Mouse (Mus musculus): Measurements from ENCODE around the gene Iqcc. TPM values are rescaled to one million over a fixed set of nuclear protein-coding genes. Genes with fewer than 3 reads are reported as not detected.

Gene Iqcc
- polyA plus RNA-seq (2011; ENCODE audit: insufficient read depth, insufficient read length, low read depth, missing spikeins): 21.0 and 24.7 TPM in 2 replicates

DNA sequence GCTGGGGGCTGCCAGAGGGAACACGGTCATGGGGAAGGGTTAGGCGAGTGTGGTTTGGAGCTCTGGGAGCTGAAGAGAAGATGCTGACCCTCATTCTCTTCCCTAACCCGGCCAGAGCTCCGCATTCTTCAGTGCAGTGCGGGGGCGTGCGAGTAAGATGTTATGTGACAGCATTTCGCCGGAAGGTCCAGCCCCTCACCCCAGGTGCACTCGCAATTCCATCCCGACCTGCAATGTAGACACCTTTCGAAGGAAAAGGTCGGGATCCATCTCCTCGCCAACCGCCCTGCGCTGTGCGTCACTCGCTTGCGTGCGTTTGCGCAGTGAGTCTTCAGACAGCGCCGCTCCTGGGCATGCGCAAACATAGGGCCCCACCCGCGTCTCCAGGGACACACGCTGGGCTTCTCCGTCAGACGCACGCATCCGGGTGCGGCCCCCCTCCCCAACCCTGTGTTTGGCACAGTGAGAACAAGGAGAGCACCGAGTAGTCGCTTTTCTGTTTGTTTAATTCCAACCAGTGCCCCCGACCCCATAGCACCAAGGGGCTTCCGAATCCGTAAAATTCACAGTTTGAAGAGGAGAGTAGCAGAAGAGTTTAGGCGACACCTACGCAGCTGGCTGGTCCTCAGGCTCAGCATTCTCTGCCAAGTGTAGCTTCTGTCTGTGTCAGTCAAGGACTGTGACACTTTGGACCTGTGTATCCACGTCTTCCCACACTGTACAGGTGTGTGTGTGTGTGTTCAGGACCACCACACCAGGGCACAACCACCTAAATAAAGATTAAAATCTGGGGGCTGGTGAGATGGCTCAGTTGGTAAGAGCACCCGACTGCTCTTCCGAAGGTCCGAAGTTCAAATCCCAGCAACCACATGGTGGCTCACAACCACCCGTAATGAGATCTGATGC, at the start of gene Iqcc:
Gene Iqcc, minus strand, starts transcription at position 314 of the 906 bp plus-strand sequence.
- peaks cover 2% of the 10 kb centered on the region for H3K4me1 ChIP-seq (ENCODE audit: control insufficient read depth, insufficient read depth, low read length)
- TF ChIP-seq POLR2A (IDR thresholded peaks at IDR 0.05; ENCODE audit: insufficient read depth, low read length): peak; percentile 96
- 0 out of 2 replicates have a peak, but pooled peaks have one; percentile 13 for TF ChIP-seq EP300 (IDR thresholded peaks at IDR 0.05; ENCODE audit: insufficient read depth, low read depth, low read length)
- no peak for TF ChIP-seq CTCF (IDR thresholded peaks at IDR 0.05; ENCODE audit: low read depth, low read length)
- no peaks in the 10 kb centered on the region for H3K27me3 ChIP-seq (ENCODE audit: control insufficient read depth, insufficient read depth, low read length, poor library complexity, severe bottlenecking)
- peak within 1 kb of the TSS; percentile 76 for H3K9ac ChIP-seq (ENCODE audit: low read depth, poor library complexity, severe bottlenecking)
- H3K36me3 ChIP-seq (ENCODE audit: control insufficient read depth, insufficient read depth, low read length, poor library complexity, severe bottlenecking): no peaks in the 10 kb centered on the region
- no peaks in the 10 kb centered on the region for H3K9me3 ChIP-seq (replicated peaks; ENCODE audit: control insufficient read depth, insufficient read depth, low read length, poor library complexity, severe bottlenecking)
- peak within 1 kb of the TSS; percentile 34 for H3K27ac ChIP-seq (ENCODE audit: insufficient read depth, low read length)
- H3K4me3 ChIP-seq (ENCODE audit: low read depth, low read length): peak within 1 kb of the TSS; percentile 85

DNA sequence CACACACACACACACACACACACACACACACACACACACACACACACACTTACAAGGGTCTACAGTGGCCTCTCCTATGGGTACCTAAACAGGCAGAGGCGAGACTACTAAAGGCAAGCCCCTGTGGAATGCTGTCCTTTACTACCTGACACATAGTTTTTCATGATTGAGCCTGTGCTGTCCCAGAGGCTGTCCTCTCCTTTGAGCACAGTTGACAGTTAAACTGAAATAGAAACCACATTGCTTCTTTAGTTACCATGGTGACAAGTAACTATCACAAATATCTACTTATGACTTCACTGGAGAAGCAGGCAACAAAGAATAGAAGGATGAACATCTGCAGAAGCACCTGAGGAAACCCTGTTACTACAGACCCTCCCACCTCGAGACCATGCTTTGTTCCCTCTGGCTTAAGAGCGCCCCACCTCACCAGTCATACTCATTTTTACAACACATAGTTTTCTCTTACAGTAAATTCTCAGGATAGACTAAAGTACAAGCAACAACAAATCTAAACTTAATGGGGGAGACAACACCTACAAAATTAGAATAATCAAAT, 43.4 kb upstream of the Iqcc start:
- H3K9ac ChIP-seq (ENCODE audit: low read depth, poor library complexity, severe bottlenecking): no peak overlapping the region
- H3K36me3 ChIP-seq (ENCODE audit: control insufficient read depth, insufficient read depth, low read length, poor library complexity, severe bottlenecking): peaks cover 24% of the 10 kb centered on the region
- no peak overlapping the region for H3K4me3 ChIP-seq (ENCODE audit: low read depth, low read length)
- H3K9me3 ChIP-seq (replicated peaks; ENCODE audit: control insufficient read depth, insufficient read depth, low read length, poor library complexity, severe bottlenecking): no peaks in the 10 kb centered on the region
- no peak for TF ChIP-seq POLR2A (IDR thresholded peaks at IDR 0.05; ENCODE audit: insufficient read depth, low read length)
- no peak for TF ChIP-seq CTCF (IDR thresholded peaks at IDR 0.05; ENCODE audit: low read depth, low read length)
- TF ChIP-seq EP300 (IDR thresholded peaks at IDR 0.05; ENCODE audit: insufficient read depth, low read depth, low read length): no peak
- no peaks in the 10 kb centered on the region for H3K4me1 ChIP-seq (ENCODE audit: control insufficient read depth, insufficient read depth, low read length)
- H3K27me3 ChIP-seq (ENCODE audit: control insufficient read depth, insufficient read depth, low read length, poor library complexity, severe bottlenecking): no peaks in the 10 kb centered on the region
- no peak overlapping the region for H3K27ac ChIP-seq (ENCODE audit: insufficient read depth, low read length)

DNA sequence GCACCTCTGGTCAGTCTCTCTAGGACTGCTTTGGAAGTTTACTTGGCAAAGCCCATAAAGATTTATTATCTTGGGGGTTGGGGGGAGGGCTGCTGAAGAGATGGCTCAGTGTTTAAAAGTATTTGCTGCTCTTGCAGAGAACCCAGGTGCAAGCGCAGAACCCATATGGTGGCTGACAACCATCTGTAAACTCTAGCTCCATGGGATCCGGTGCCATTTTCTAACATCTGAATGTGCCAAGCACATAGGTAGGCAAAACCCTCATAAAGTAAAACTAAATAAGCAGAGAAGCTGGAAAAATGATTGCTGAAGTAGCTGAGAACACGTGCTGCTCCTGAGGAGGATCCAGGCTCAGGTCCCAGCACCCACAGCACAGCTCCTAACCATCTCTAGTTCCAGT, 42.7 kb upstream of the Iqcc start:
- no peak overlapping the region for H3K4me3 ChIP-seq (ENCODE audit: low read depth, low read length)
- TF ChIP-seq POLR2A (IDR thresholded peaks at IDR 0.05; ENCODE audit: insufficient read depth, low read length): no peak
- H3K36me3 ChIP-seq (ENCODE audit: control insufficient read depth, insufficient read depth, low read length, poor library complexity, severe bottlenecking): peaks cover 28% of the 10 kb centered on the region
- H3K4me1 ChIP-seq (ENCODE audit: control insufficient read depth, insufficient read depth, low read length): no peaks in the 10 kb centered on the region
- no peaks in the 10 kb centered on the region for H3K9me3 ChIP-seq (replicated peaks; ENCODE audit: control insufficient read depth, insufficient read depth, low read length, poor library complexity, severe bottlenecking)
- H3K27me3 ChIP-seq (ENCODE audit: control insufficient read depth, insufficient read depth, low read length, poor library complexity, severe bottlenecking): no peaks in the 10 kb centered on the region
- no peak overlapping the region for H3K9ac ChIP-seq (ENCODE audit: low read depth, poor library complexity, severe bottlenecking)
- H3K27ac ChIP-seq (ENCODE audit: insufficient read depth, low read length): no peak overlapping the region

DNA sequence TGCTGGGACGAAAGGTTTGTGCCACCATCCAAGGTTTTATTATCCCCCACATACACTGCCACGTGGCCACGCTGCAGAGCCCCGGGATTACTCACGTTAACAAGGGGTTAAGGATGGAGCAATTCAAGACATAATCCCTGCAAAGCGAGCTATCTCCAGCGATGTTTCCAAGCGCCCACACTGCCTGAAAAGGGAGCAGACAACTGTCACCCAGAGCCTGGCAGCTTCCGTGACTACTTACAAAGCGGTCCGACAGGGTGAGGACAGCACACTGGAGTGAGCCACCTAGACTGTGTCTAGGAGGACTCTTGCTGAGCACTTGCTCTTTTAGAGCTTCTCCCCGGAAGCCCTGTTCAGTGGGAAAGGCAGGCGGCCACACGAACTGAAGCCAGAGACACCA, 35.9 kb upstream of the Iqcc start:
- Histone ChIP-seq H3K4me1 (ENCODE audit: control insufficient read depth, insufficient read depth, low read length) (no peaks in the 10 kb centered on the region), H3K4me3 (ENCODE audit: low read depth, low read length) (no peak overlapping the region), H3K27me3 (ENCODE audit: control insufficient read depth, insufficient read depth, low read length, poor library complexity, severe bottlenecking) (no peaks in the 10 kb centered on the region), H3K9ac (ENCODE audit: low read depth, poor library complexity, severe bottlenecking) (no peak overlapping the region), H3K27ac (ENCODE audit: insufficient read depth, low read length) (no peak overlapping the region), H3K36me3 (ENCODE audit: control insufficient read depth, insufficient read depth, low read length, poor library complexity, severe bottlenecking) (peaks cover 63% of the 10 kb centered on the region), H3K9me3 (replicated peaks; ENCODE audit: control insufficient read depth, insufficient read depth, low read length, poor library complexity, severe bottlenecking) (no peaks in the 10 kb centered on the region)
- TF ChIP-seq EP300 (IDR thresholded peaks at IDR 0.05; ENCODE audit: insufficient read depth, low read depth, low read length) (no peak), CTCF (IDR thresholded peaks at IDR 0.05; ENCODE audit: low read depth, low read length) (no peak), POLR2A (IDR thresholded peaks at IDR 0.05; ENCODE audit: insufficient read depth, low read length) (no peak)

DNA sequence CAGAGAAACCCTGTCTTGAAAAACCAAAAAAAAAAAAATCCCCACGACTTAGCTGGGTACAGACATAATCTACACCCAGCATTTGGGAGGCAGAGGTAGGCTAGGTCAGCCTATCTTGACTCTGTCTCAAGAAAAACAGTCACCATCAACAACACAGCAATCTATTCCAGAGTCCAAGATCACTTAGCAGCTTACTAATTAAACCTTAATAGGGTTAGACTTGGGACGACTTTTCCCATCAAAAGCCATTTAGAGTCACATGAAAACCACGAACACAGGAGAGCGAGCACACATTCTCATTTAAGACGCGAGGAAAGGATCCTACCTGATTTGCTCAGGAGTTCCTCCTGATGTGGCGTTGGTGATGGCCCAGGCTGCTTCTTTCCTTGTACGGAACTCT, 31.5 kb upstream of the Iqcc start:
- TF ChIP-seq CTCF (IDR thresholded peaks at IDR 0.05; ENCODE audit: low read depth, low read length) (no peak), EP300 (IDR thresholded peaks at IDR 0.05; ENCODE audit: insufficient read depth, low read depth, low read length) (no peak), POLR2A (IDR thresholded peaks at IDR 0.05; ENCODE audit: insufficient read depth, low read length) (no peak)
- Histone ChIP-seq H3K27me3 (ENCODE audit: control insufficient read depth, insufficient read depth, low read length, poor library complexity, severe bottlenecking) (no peaks in the 10 kb centered on the region), H3K9me3 (replicated peaks; ENCODE audit: control insufficient read depth, insufficient read depth, low read length, poor library complexity, severe bottlenecking) (no peaks in the 10 kb centered on the region), H3K4me1 (ENCODE audit: control insufficient read depth, insufficient read depth, low read length) (no peaks in the 10 kb centered on the region), H3K4me3 (ENCODE audit: low read depth, low read length) (no peak overlapping the region), H3K36me3 (ENCODE audit: control insufficient read depth, insufficient read depth, low read length, poor library complexity, severe bottlenecking) (peaks cover 68% of the 10 kb centered on the region), H3K9ac (ENCODE audit: low read depth, poor library complexity, severe bottlenecking) (no peak overlapping the region), H3K27ac (ENCODE audit: insufficient read depth, low read length) (no peak overlapping the region)

DNA sequence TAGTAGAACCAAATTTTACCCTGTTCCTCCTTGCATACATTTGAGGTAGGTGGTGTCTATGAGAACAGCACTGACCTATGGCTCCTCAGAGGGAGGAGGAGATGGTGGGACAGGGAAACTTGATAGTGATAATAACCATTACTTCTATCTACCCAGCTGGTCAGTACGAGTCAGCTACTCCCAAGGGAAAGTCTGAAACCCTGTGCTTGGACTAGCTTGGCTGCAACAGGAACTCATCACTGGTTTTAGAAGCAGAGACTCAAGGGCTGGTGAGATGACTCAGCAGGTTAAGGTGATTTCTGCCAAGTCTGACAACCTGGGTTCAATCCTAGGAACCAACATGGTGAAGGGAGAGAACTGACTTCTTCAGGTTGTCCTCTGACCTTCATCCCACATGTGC, 29.8 kb upstream of the Iqcc start:
- Histone ChIP-seq H3K27me3 (ENCODE audit: control insufficient read depth, insufficient read depth, low read length, poor library complexity, severe bottlenecking) (no peaks in the 10 kb centered on the region), H3K4me3 (ENCODE audit: low read depth, low read length) (no peak overlapping the region), H3K27ac (ENCODE audit: insufficient read depth, low read length) (no peak overlapping the region), H3K9ac (ENCODE audit: low read depth, poor library complexity, severe bottlenecking) (no peak overlapping the region), H3K4me1 (ENCODE audit: control insufficient read depth, insufficient read depth, low read length) (no peaks in the 10 kb centered on the region), H3K9me3 (replicated peaks; ENCODE audit: control insufficient read depth, insufficient read depth, low read length, poor library complexity, severe bottlenecking) (no peaks in the 10 kb centered on the region), H3K36me3 (ENCODE audit: control insufficient read depth, insufficient read depth, low read length, poor library complexity, severe bottlenecking) (peaks cover 53% of the 10 kb centered on the region)
- TF ChIP-seq POLR2A (IDR thresholded peaks at IDR 0.05; ENCODE audit: insufficient read depth, low read length): no peak
- TF ChIP-seq EP300 (IDR thresholded peaks at IDR 0.05; ENCODE audit: insufficient read depth, low read depth, low read length): no peak
- no peak for TF ChIP-seq CTCF (IDR thresholded peaks at IDR 0.05; ENCODE audit: low read depth, low read length)

Data from ES-Bruce4 (cell line).